Mouse (Mus musculus) retina, postnatal 1 day (tissue): Measurements from ENCODE around the gene Gm49325.

Source experiments
- DNase-seq: peaks from one replicate; pipeline ENCODE4 v3.0.0-alpha.2; 2012

Gene Gm49325

DNA sequence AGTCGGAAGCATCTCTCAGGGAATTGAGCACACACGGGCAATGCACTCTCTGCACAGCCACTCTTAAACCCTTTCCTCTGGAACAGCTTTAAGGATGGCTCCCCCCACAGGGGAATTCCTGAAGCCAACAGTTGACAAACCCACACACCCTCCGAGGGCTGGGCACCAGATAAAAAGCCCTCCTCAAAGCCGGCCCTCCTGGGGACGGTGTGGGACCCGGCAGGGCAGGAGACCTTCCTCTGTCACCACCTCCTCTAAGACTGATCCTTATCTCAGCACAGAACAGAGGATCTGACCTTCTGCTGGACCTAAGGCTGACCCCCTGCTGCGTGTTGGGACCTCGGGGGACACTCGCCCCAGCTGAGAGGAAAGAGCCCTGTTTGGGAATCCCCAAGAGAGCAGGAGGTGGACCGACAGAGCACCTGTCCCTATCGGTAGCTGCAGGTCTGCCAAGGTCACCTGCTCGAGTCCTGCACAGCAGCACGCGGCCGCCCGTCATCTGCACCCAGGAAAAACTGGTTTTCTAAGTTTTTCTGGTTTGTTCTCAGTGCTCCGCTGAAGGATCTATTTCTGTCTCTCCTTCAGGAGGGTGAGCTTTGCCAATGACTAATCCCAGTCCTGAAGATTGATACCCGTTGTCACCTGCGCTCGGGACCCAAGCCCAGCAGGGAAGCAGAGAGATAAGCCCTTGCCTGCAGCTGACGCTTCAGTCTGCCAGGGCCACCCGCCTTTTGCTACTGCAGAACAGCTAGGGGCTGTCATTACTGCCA, 80.1 kb downstream of the Gm49325 start, which contains the start of gene Tspear:
Gene Tspear, plus strand, starts transcription at position 675 of the 770 bp plus-strand sequence.
- DNase-seq = no peak

DNA sequence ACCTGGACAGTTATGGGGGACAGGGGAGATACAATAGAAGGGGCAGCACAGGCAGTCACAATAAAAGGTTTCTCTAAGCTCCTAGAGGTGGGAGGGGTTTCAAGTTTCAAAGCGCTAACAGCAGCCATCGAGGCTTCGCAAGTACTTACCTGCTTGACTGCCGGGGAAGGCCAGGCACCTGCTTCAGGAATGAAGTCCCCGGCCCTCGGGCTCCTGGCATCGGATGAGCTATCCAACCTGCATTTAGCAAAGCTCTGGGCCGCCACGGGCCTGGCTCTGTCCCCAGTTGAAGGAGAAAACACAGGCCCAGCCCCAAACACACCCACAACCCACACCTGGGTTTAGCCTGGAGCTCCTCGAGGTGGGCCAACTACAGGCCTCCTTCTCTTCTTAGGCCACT, 81.0 kb downstream of the Gm49325 start:
- DNase-seq = no peak

GRCm38 (mm10) chr10:77690356-77690807, 84.4 kb downstream of the Gm49325 start, which contains the start of gene Gm19402:
Gene Gm19402, minus strand, starts transcription at chr10:77690757.
- peak; percentile 28 for DNase-seq
